Mouse (Mus musculus) intestine, postnatal 0 days (tissue): Measurements from ENCODE around the gene Insyn1. TPM values are rescaled to one million over a fixed set of nuclear protein-coding genes. Genes with fewer than 3 reads are reported as not detected.

ENCODE experiments used
- ATAC-seq: fragments of 200-750 bp; cut with Nextera tagmentation; 2 replicates; pipeline ENCODE4 v1.8.0; 2017; ENCODE audit warnings: mild to moderate bottlenecking, moderate TSS enrichment, moderate library complexity
- H3K27ac ChIP-seq: fragments of 300-500 bp; sonication (generic); 2 replicates; pipeline ENCODE4 v1.5.1; 2014; ENCODE audit warnings: mild to moderate bottlenecking, low read depth, low read length, moderate library complexity
- H3K27me3 ChIP-seq: fragments of 300-500 bp; sonication (generic); replicated peaks from 2 replicates; pipeline ENCODE4 v1.6.1; 2014; ENCODE audit warnings: low read length, mixed read lengths; ENCODE audit not compliant: control insufficient read depth, insufficient read depth
- H3K36me3 ChIP-seq: fragments of 300-500 bp; sonication (generic); 2 replicates; pipeline ENCODE4 v1.6.1; 2014; ENCODE audit warnings: mild to moderate bottlenecking, moderate library complexity; ENCODE audit not compliant: control insufficient read depth, insufficient read depth
- H3K4me1 ChIP-seq: fragments of 300-500 bp; sonication (generic); replicated peaks from 2 replicates; pipeline ENCODE4 v1.6.1; 2014; ENCODE audit warnings: antibody characterized with exemption, low read length, mixed read lengths; ENCODE audit not compliant: control insufficient read depth, insufficient read depth
- H3K4me2 ChIP-seq: fragments of 300-500 bp; sonication (generic); replicated peaks from 2 replicates; pipeline ENCODE4 v1.6.1; 2014; ENCODE audit warnings: low read depth, mild to moderate bottlenecking, moderate library complexity
- H3K4me3 ChIP-seq: fragments of 300-500 bp; sonication (generic); 2 replicates; pipeline ENCODE4 v1.5.1; 2014; ENCODE audit warnings: low read depth, low read length
- H3K9ac ChIP-seq: fragments of 300-500 bp; sonication (generic); 2 replicates; pipeline ENCODE4 v1.6.1; 2014; ENCODE audit warnings: mild to moderate bottlenecking, low read depth, low read length
- H3K9me3 ChIP-seq: fragments of 300-500 bp; sonication (generic); 2 replicates; pipeline ENCODE4 v1.6.1; 2016; ENCODE audit warnings: mixed run types; ENCODE audit not compliant: control insufficient read depth
- CTCF ChIP-seq: sonication (generic); IDR thresholded peaks from 2 replicates; pipeline ENCODE4 v1.5.1; 2016; ENCODE audit warnings: low read depth, mild to moderate bottlenecking, control low read depth, antibody characterized with exemption, moderate library complexity
- WGBS: fragments of 180-500 bp; shearing (Covaris S2); extraction: QIAGEN DNeasy Blood & Tissue Kit; methylation state at CpG from one replicate; pipeline ENCODE4 v1.1.7; 2014; 5-methylcytosine and 5-hydroxymethylcytosine counted together
- polyA plus RNA-seq: library from polyadenylated mRNA; unstranded; fragments of >200 nt; fragmentation: Nextera tagmentation; extraction: Ambion mirVana; gene quantifications from 2 replicates; pipeline ENCODE4 v1.2.1, GENCODE M21; 2015

The Insyn1 gene
- polyA plus RNA-seq, 1 experiment from 2014 or later, result 0.37 TPM

GRCm38 (mm10) chr9:58442105-58443010, 46.0 kb upstream of the Insyn1 start:
- H3K4me2 ChIP-seq, result no peak overlapping the region
- H3K9me3 ChIP-seq, result no peaks in the 10 kb centered on the region
- WGBS, result 40% methylated on average over 7 of the region's 7 CpGs
- no peak overlapping the region for H3K4me3 ChIP-seq
- H3K4me1 ChIP-seq, result no peaks in the 10 kb centered on the region
- H3K27me3 ChIP-seq, result no peaks in the 10 kb centered on the region
- H3K9ac ChIP-seq, result no peak overlapping the region
- ATAC-seq, result no peak
- TF ChIP-seq CTCF, result no peak
- no peaks in the 10 kb centered on the region for H3K36me3 ChIP-seq
- H3K27ac ChIP-seq, result no peak overlapping the region

- no peak for ATAC-seq
- H3K4me1 ChIP-seq, result no peaks in the 10 kb centered on the region
- no peaks in the 10 kb centered on the region for H3K9me3 ChIP-seq
- H3K27ac ChIP-seq, result no peak overlapping the region
- no peak overlapping the region for H3K9ac ChIP-seq
- WGBS, result 87% methylated on average over 3 of the region's 3 CpGs
- no peak for TF ChIP-seq CTCF
- no peaks in the 10 kb centered on the region for H3K36me3 ChIP-seq
- no peak overlapping the region for H3K4me2 ChIP-seq
- no peak overlapping the region for H3K4me3 ChIP-seq
- H3K27me3 ChIP-seq, result no peaks in the 10 kb centered on the region
Observed at GRCm38 (mm10) chr9:58443061-58443460, 45.3 kb upstream of the Insyn1 start.

GRCm38 (mm10) chr9:58446829-58447228, 41.6 kb upstream of the Insyn1 start:
- Histone ChIP-seq H3K27me3 (no peaks in the 10 kb centered on the region), H3K4me3 (no peak overlapping the region), H3K27ac (no peak overlapping the region), H3K36me3 (no peaks in the 10 kb centered on the region), H3K9me3 (no peaks in the 10 kb centered on the region), H3K9ac (no peak overlapping the region), H3K4me2 (no peak overlapping the region), H3K4me1 (no peaks in the 10 kb centered on the region)
- TF ChIP-seq CTCF, result no peak
- ATAC-seq, result no peak
- 58% methylated on average over 4 of the region's 4 CpGs for WGBS

- no peak overlapping the region for H3K27ac ChIP-seq
- WGBS, result 61% methylated on average over 12 of the region's 12 CpGs
- H3K27me3 ChIP-seq, result no peaks in the 10 kb centered on the region
- no peak overlapping the region for H3K4me2 ChIP-seq
- no peaks in the 10 kb centered on the region for H3K4me1 ChIP-seq
- H3K36me3 ChIP-seq, result no peaks in the 10 kb centered on the region
- no peak for TF ChIP-seq CTCF
- H3K9ac ChIP-seq, result no peak overlapping the region
- no peak overlapping the region for H3K4me3 ChIP-seq
- ATAC-seq, result no peak
- no peaks in the 10 kb centered on the region for H3K9me3 ChIP-seq
Observed at GRCm38 (mm10) chr9:58447997-58448595, 40.3 kb upstream of the Insyn1 start.

GRCm38 (mm10) chr9:58449526-58449925, 38.9 kb upstream of the Insyn1 start:
- no peak for TF ChIP-seq CTCF
- Histone ChIP-seq H3K4me2 (no peak overlapping the region), H3K9ac (no peak overlapping the region), H3K27me3 (no peaks in the 10 kb centered on the region), H3K27ac (no peak overlapping the region), H3K4me3 (no peak overlapping the region), H3K9me3 (no peaks in the 10 kb centered on the region), H3K36me3 (no peaks in the 10 kb centered on the region), H3K4me1 (no peaks in the 10 kb centered on the region)
- no peak for ATAC-seq
- WGBS, result 60% methylated on average over 3 of the region's 3 CpGs

GRCm38 (mm10) chr9:58453791-58454378, 34.5 kb upstream of the Insyn1 start:
- no peak for TF ChIP-seq CTCF
- ATAC-seq, result no peak
- no peak overlapping the region for H3K4me2 ChIP-seq
- H3K9ac ChIP-seq, result no peak overlapping the region
- 66% methylated on average over 5 of the region's 5 CpGs for WGBS
- no peak overlapping the region for H3K27ac ChIP-seq
- H3K4me1 ChIP-seq, result peaks cover 5% of the 10 kb centered on the region; the same call in 1 of the 2 replicates
- H3K9me3 ChIP-seq, result no peaks in the 10 kb centered on the region
- H3K36me3 ChIP-seq, result no peaks in the 10 kb centered on the region
- no peak overlapping the region for H3K4me3 ChIP-seq
- no peaks in the 10 kb centered on the region for H3K27me3 ChIP-seq
